Mouse (Mus musculus): Measurements from ENCODE around the gene Crtac1. TPM values are rescaled to one million over a fixed set of nuclear protein-coding genes. Genes with fewer than 3 reads are reported as not detected.
A peak's percentile ranks its signal among the peaks of the same experiment; 100 is the strongest.

Gene Crtac1
- polyA plus RNA-seq, 1 experiment from 2014 or later = 2.1 TPM

DNA sequence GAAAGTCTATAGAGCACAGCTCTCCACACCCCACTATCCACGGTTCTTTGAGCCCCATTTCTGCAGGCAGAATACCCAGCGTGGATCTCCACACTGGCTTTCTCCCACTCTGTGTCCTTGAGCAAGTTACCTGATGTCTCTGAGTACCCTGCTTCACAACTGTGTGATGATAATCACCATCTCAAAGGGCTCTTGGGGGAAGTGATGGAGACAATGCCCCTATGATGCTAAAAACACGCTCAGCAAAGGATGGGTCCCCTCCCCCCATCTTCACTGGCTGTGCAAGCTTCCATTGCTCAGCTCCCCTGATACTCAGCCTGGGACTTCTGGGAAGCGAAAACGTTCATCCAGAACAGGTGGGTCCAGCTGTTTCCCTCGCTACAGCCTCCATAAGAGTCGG lies 73.2 kb downstream of the Crtac1 start:
- H3K27ac ChIP-seq (replicated peaks) = no peak overlapping the region
- H3K36me3 ChIP-seq = no peaks in the 10 kb centered on the region
- no peaks in the 10 kb centered on the region for H3K27me3 ChIP-seq (ENCODE audit: low read depth, poor library complexity, severe bottlenecking)
- no peaks in the 10 kb centered on the region for H3K9me3 ChIP-seq (replicated peaks)
- DNase-seq (ENCODE audit: low spot score) = no peak
- peaks cover 13% of the 10 kb centered on the region for H3K4me1 ChIP-seq
- WGBS = 60% methylated on average over 7 of the region's 7 CpGs
- no peak overlapping the region for H3K4me3 ChIP-seq

- H3K4me3 ChIP-seq = no peak overlapping the region
- H3K9me3 ChIP-seq (replicated peaks) = no peaks in the 10 kb centered on the region
- H3K36me3 ChIP-seq = no peaks in the 10 kb centered on the region
- 89% methylated on average over 5 of the region's 5 CpGs for WGBS
- H3K27me3 ChIP-seq (ENCODE audit: low read depth, poor library complexity, severe bottlenecking) = no peaks in the 10 kb centered on the region
- H3K4me1 ChIP-seq = peaks cover 13% of the 10 kb centered on the region
- DNase-seq (ENCODE audit: low spot score) = no peak
- no peak overlapping the region for H3K27ac ChIP-seq (replicated peaks)
Observed at GRCm38 (mm10) chr19:42356854-42357253, 74.7 kb downstream of the Crtac1 start.

DNA sequence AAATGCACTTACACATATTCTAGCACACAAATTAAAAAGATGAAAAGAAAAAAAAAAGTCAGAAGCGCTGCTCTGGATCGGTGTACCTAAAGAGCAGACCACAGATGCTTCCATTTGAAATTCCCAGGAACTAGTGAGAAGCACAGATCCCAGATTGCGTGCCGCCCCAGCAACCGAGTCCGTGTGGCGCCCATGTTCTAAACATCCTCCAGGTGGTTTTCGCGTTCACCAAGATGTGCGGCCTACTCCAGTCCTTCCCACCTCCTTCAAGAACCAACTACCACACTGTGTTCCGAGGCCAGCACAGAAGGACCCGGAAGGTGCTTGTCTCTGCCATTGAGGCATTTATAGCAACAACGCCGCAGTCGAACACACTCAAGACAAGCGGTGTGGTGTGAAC lies 76.1 kb downstream of the Crtac1 start:
- no peak overlapping the region for H3K27ac ChIP-seq (replicated peaks)
- H3K9me3 ChIP-seq (replicated peaks) = no peaks in the 10 kb centered on the region
- H3K36me3 ChIP-seq = no peaks in the 10 kb centered on the region
- no peak overlapping the region for H3K4me3 ChIP-seq
- 95% methylated on average over 16 of the region's 16 CpGs for WGBS
- H3K4me1 ChIP-seq = peaks cover 13% of the 10 kb centered on the region
- DNase-seq (ENCODE audit: low spot score) = no peak
- H3K27me3 ChIP-seq (ENCODE audit: low read depth, poor library complexity, severe bottlenecking) = no peaks in the 10 kb centered on the region

DNA sequence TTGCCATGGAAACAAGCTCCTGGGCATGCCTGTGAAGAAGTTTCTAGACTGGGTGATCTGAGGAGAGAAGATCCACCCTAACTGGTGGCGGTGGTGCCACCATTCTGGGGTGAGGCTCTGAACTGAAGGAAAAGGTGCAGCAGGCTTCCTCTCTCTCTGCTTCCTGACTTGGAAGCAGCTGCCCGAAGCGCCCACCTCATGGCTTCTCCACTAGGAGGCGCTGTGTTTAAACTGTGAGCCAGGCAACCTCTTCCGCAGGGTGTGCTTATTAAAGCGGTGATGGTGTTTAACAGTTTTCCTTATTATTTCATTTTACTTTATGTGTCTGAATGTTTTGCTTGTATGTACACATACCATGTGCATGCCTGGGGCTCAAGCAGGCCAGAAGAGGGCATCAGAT lies 90.4 kb downstream of the Crtac1 start:
- Histone ChIP-seq H3K27me3 (ENCODE audit: low read depth, poor library complexity, severe bottlenecking) (no peaks in the 10 kb centered on the region), H3K27ac (replicated peaks) (no peak overlapping the region), H3K4me1 (0 out of 2 replicates have a peak, but pooled peaks cover 2% of the 10 kb centered on the region), H3K9me3 (replicated peaks) (no peaks in the 10 kb centered on the region), H3K36me3 (no peaks in the 10 kb centered on the region), H3K4me3 (no peak overlapping the region)
- DNase-seq (ENCODE audit: low spot score) = peak; percentile 43
- WGBS = 46% methylated on average over 6 of the region's 6 CpGs

GRCm38 (mm10) chr19:42332081-42332736 lies 99.4 kb downstream of the Crtac1 start:
- no peaks in the 10 kb centered on the region for H3K9me3 ChIP-seq (replicated peaks)
- H3K36me3 ChIP-seq = no peaks in the 10 kb centered on the region
- H3K27ac ChIP-seq (replicated peaks) = no peak overlapping the region
- H3K4me1 ChIP-seq = 0 out of 2 replicates have a peak, but pooled peaks cover 2% of the 10 kb centered on the region
- H3K4me3 ChIP-seq = no peak overlapping the region
- WGBS = 59% methylated on average over 9 of the region's 9 CpGs
- 0 out of 2 replicates have a peak, but pooled peaks cover 4% of the 10 kb centered on the region for H3K27me3 ChIP-seq (ENCODE audit: low read depth, poor library complexity, severe bottlenecking)
- no peak for DNase-seq (ENCODE audit: low spot score)

DNA sequence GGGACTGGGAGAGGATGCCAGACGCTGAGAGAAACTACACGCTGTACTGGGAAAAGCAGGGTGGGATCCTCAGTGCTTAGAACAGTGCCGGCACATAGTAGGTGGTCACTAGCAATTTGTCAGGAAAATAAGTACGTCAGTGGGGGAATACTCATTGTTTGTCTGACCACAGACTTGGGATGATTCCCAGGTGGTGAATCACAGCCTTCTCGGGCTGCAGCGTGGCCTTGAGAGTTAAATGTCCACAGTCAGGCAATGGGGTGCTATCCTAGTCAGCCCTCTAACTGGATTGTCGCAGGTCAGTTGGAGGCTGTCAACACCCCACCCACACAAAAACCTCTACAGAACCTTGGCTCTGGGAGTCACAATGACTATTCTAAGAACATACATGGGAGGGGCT lies 100.1 kb downstream of the Crtac1 start:
- no peak overlapping the region for H3K4me3 ChIP-seq
- H3K4me1 ChIP-seq = peaks cover 7% of the 10 kb centered on the region
- no peaks in the 10 kb centered on the region for H3K9me3 ChIP-seq (replicated peaks)
- 0 out of 2 replicates have a peak, but pooled peaks cover 9% of the 10 kb centered on the region for H3K27me3 ChIP-seq (ENCODE audit: low read depth, poor library complexity, severe bottlenecking)
- whole genome bisulfite sequencing = 90% methylated on average over 7 of the region's 7 CpGs
- no peak overlapping the region for H3K27ac ChIP-seq (replicated peaks)
- DNase-seq (ENCODE audit: low spot score) = no peak
- no peaks in the 10 kb centered on the region for H3K36me3 ChIP-seq

DNA sequence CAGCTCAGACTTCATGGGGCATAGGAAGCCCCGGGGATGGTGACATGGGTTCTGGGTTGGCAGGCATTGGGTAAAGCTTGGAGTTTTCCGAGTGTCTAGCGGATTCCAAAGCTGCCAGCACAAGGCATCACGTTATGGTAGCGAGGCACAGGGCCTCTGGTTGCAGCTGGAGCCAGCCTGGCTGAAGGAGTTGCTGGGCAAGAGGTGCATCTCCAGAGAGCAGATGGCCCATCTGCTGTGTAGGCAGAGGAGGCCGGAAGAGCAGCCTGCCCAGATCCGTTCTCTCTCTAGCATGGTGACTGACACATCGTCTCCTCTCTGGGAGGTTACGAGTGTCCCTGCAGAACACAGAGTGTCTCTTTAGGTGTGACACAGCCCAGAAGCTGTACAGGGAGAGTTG lies 103.4 kb downstream of the Crtac1 start:
- Histone ChIP-seq H3K4me3 (no peak overlapping the region), H3K9me3 (replicated peaks) (no peaks in the 10 kb centered on the region), H3K27ac (replicated peaks) (no peak overlapping the region), H3K4me1 (peaks cover 8% of the 10 kb centered on the region), H3K36me3 (no peaks in the 10 kb centered on the region), H3K27me3 (ENCODE audit: low read depth, poor library complexity, severe bottlenecking) (peaks cover 31% of the 10 kb centered on the region; the same call in 1 of the 2 replicates)
- WGBS = 86% methylated on average over 9 of the region's 9 CpGs
- DNase-seq (ENCODE audit: low spot score) = no peak

- H3K27ac ChIP-seq (replicated peaks) = no peak overlapping the region
- no peak overlapping the region for H3K4me3 ChIP-seq
- no peaks in the 10 kb centered on the region for H3K9me3 ChIP-seq (replicated peaks)
- WGBS = 10% methylated on average over 11 of the region's 11 CpGs
- peak; percentile 66 for DNase-seq (ENCODE audit: low spot score)
- peaks cover 24% of the 10 kb centered on the region for H3K4me1 ChIP-seq
- H3K36me3 ChIP-seq = no peaks in the 10 kb centered on the region
- peaks cover 31% of the 10 kb centered on the region; the same call in 1 of the 2 replicates for H3K27me3 ChIP-seq (ENCODE audit: low read depth, poor library complexity, severe bottlenecking)
Observed at GRCm38 (mm10) chr19:42325894-42326293, 105.7 kb downstream of the Crtac1 start.

DNA sequence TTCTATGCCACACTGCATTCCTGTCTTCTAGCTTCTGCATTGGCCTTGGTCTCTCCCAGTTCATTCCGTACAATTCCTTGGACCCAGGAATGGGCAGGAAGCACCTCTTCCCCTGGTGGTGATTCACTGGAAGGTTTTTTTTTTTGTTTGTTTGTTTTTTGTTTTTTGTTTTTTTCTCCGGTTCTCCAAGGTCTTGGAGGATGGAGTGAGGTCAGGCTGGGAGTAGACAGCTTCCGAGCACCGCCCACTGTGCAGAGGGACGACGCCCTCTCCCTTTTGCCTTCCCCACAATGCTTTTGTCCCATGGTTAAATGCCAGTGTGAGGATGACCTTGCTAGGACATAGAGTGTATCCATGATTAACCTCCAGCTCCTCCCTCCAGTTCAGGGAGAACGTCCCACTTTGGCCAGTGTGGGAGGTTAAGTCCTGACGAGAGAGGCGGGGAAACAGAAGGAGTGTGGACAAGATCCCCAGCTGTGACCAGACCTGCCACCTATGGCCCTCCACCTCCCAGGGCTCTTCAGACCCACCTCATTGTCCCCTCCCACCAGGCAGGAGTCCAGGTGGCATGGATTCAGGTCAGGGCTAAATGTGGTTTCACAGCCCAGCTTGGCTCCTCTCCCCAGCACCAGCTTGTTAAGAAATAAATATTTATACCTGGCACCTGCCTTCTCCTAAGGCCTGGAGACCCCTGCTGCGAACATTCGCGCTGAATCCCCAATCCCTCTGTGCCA lies 109.1 kb downstream of the Crtac1 start:
- Histone ChIP-seq H3K27ac (replicated peaks) (no peak overlapping the region), H3K4me3 (no peak overlapping the region), H3K9me3 (replicated peaks) (no peaks in the 10 kb centered on the region), H3K4me1 (peaks cover 42% of the 10 kb centered on the region), H3K27me3 (ENCODE audit: low read depth, poor library complexity, severe bottlenecking) (peaks cover 56% of the 10 kb centered on the region), H3K36me3 (no peaks in the 10 kb centered on the region)
- WGBS = 53% methylated on average over 12 of the region's 12 CpGs
- DNase-seq (ENCODE audit: low spot score) = no peak

GRCm38 (mm10) chr19:42321936-42322335 lies 109.6 kb downstream of the Crtac1 start:
- no peaks in the 10 kb centered on the region for H3K9me3 ChIP-seq (replicated peaks)
- H3K4me1 ChIP-seq = peaks cover 46% of the 10 kb centered on the region
- 54% methylated on average over 5 of the region's 5 CpGs for WGBS

GRCm38 (mm10) chr19:42317648-42318425 lies 113.7 kb downstream of the Crtac1 start:
- Histone ChIP-seq H3K9me3 (replicated peaks) (no peaks in the 10 kb centered on the region), H3K27me3 (ENCODE audit: low read depth, poor library complexity, severe bottlenecking) (peaks cover 40% of the 10 kb centered on the region), H3K4me1 (peaks cover 54% of the 10 kb centered on the region), H3K4me3 (no peak overlapping the region), H3K36me3 (no peaks in the 10 kb centered on the region), H3K27ac (replicated peaks) (peak overlapping the region; percentile 52)
- DNase-seq (ENCODE audit: low spot score) = no peak
- 65% methylated on average over 18 of the region's 18 CpGs for WGBS

More at GRCm38 (mm10) chr19:42321936-42322335, 109.6 kb downstream of the Crtac1 start:
- Histone ChIP-seq H3K27ac (replicated peaks) (no peak overlapping the region), H3K4me3 (no peak overlapping the region), H3K27me3 (ENCODE audit: low read depth, poor library complexity, severe bottlenecking) (peaks cover 56% of the 10 kb centered on the region), H3K36me3 (no peaks in the 10 kb centered on the region)
- no peak for DNase-seq (ENCODE audit: low spot score)

GRCm38 (mm10) chr19:42316998-42317397 lies 114.6 kb downstream of the Crtac1 start:
- no peaks in the 10 kb centered on the region for H3K36me3 ChIP-seq
- peaks cover 40% of the 10 kb centered on the region for H3K27me3 ChIP-seq (ENCODE audit: low read depth, poor library complexity, severe bottlenecking)
- no peak for DNase-seq (ENCODE audit: low spot score)
- 76% methylated on average over 8 of the region's 8 CpGs for WGBS
- H3K27ac ChIP-seq (replicated peaks) = 0 out of 2 replicates have a peak overlapping the region, but pooled peaks have one; percentile 2
- H3K9me3 ChIP-seq (replicated peaks) = no peaks in the 10 kb centered on the region
- no peak overlapping the region for H3K4me3 ChIP-seq
- peaks cover 45% of the 10 kb centered on the region for H3K4me1 ChIP-seq
